Mouse (Mus musculus) forebrain, postnatal 0 days (tissue): ENCODE measurements around the gene Jakmip3. TPM values are rescaled to one million over a fixed set of nuclear protein-coding genes. Genes with fewer than 3 reads are reported as not detected.

Experiments
- ATAC-seq: fragments of 200-750 bp; cut with Nextera tagmentation; 2 replicates; pipeline ENCODE4 v1.8.0; 2017; ENCODE audit warnings: mild to moderate bottlenecking, moderate library complexity
- DNase-seq: peaks from one replicate; pipeline ENCODE4 v3.0.0-alpha.2; 2015
- H3K27ac ChIP-seq: fragments of 300-500 bp; sonication (generic); 2 replicates; pipeline ENCODE4 v1.5.1; 2014; ENCODE audit warnings: low read depth, mild to moderate bottlenecking, antibody characterized with exemption, low read length, moderate library complexity, mixed read lengths
- H3K27me3 ChIP-seq: fragments of 300-500 bp; sonication (generic); 2 replicates; pipeline ENCODE4 v1.6.1; 2014; ENCODE audit warnings: mild to moderate bottlenecking, low read length, mixed read lengths; ENCODE audit not compliant: insufficient read depth
- H3K36me3 ChIP-seq: fragments of 300-500 bp; sonication (generic); 2 replicates; pipeline ENCODE4 v1.6.1; 2014; ENCODE audit warnings: mild to moderate bottlenecking, moderate library complexity; ENCODE audit not compliant: insufficient read depth
- H3K4me1 ChIP-seq: fragments of 300-500 bp; sonication (generic); 2 replicates; pipeline ENCODE4 v1.6.1; 2014; ENCODE audit warnings: antibody characterized with exemption; ENCODE audit not compliant: insufficient read depth
- H3K4me2 ChIP-seq: fragments of 300-500 bp; sonication (generic); 2 replicates; pipeline ENCODE4 v1.6.1; 2014; ENCODE audit warnings: low read depth, mild to moderate bottlenecking, moderate library complexity
- H3K4me3 ChIP-seq: fragments of 300-500 bp; sonication (generic); 2 replicates; pipeline ENCODE4 v1.5.1; 2014; ENCODE audit warnings: low read depth, low read length, mixed read lengths
- H3K9ac ChIP-seq: fragments of 300-500 bp; sonication (generic); 2 replicates; pipeline ENCODE4 v1.6.1; 2014; ENCODE audit warnings: mild to moderate bottlenecking
- H3K9me3 ChIP-seq: fragments of 300-500 bp; sonication (generic); 2 replicates; pipeline ENCODE4 v1.6.1; 2016; ENCODE audit warnings: low read length
- CTCF ChIP-seq: sonication (generic); IDR thresholded peaks from 2 replicates; pipeline ENCODE4 v1.5.1; 2016; ENCODE audit warnings: antibody characterized with exemption, control low read depth, low read depth
- WGBS: fragments of 180-500 bp; shearing (Covaris S2); extraction: QIAGEN DNeasy Blood & Tissue Kit; methylation state at CpG from one replicate; pipeline ENCODE4 v1.1.7; 2014; 5-methylcytosine and 5-hydroxymethylcytosine counted together
- polyA plus RNA-seq: library from polyadenylated mRNA; unstranded; fragments of >200 nt; fragmentation: Nextera tagmentation; extraction: Ambion mirVana; gene quantifications from 2 replicates; pipeline ENCODE4 v1.2.1, GENCODE M21; 2015
- total RNA-seq: library from RNA; depleted of rRNA; stranded (reverse); fragments of >200 nt; gene quantifications from 2 replicates; pipeline ENCODE4 v1.2.3, GENCODE M21; 2014

Gene Jakmip3
- total and polyA plus RNA-seq, 2 experiments from 2014 or later = 5.7 to 13.9 TPM

- Histone ChIP-seq H3K4me2 (no peak overlapping the region), H3K27me3 (no peaks in the 10 kb centered on the region), H3K9ac (no peak overlapping the region), H3K36me3 (peaks cover 33% of the 10 kb centered on the region), H3K4me3 (no peak overlapping the region), H3K9me3 (no peaks in the 10 kb centered on the region), H3K27ac (0 out of 2 replicates have a peak overlapping the region, but pooled peaks have one; percentile 4), H3K4me1 (no peaks in the 10 kb centered on the region)
- no peak for TF ChIP-seq CTCF
- WGBS = 66% methylated on average over 3 of the region's 3 CpGs
- DNase-seq = no peak
- no peak for ATAC-seq
Measured at GRCm38 (mm10) chr7:139101826-139102225, 161.3 kb downstream of the Jakmip3 start.

GRCm38 (mm10) chr7:139103960-139104381 lies 163.4 kb downstream of the Jakmip3 start:
- WGBS = 52% methylated on average over 10 of the region's 10 CpGs

GRCm38 (mm10) chr7:139105076-139105475 lies 164.5 kb downstream of the Jakmip3 start:
- Histone ChIP-seq H3K4me2 (no peak overlapping the region), H3K36me3 (peaks cover 14% of the 10 kb centered on the region; the same call in 1 of the 2 replicates), H3K27me3 (no peaks in the 10 kb centered on the region), H3K27ac (no peak overlapping the region), H3K9ac (no peak overlapping the region), H3K4me3 (no peak overlapping the region), H3K9me3 (no peaks in the 10 kb centered on the region), H3K4me1 (no peaks in the 10 kb centered on the region)
- no peak for DNase-seq
- 89% methylated on average over 5 of the region's 5 CpGs for WGBS
- TF ChIP-seq CTCF = no peak
- no peak for ATAC-seq

More at GRCm38 (mm10) chr7:139103960-139104381, 163.4 kb downstream of the Jakmip3 start:
- ATAC-seq = no peak
- Histone ChIP-seq H3K4me3 (no peak overlapping the region), H3K36me3 (peaks cover 20% of the 10 kb centered on the region; the same call in 1 of the 2 replicates), H3K27me3 (no peaks in the 10 kb centered on the region), H3K9ac (no peak overlapping the region), H3K9me3 (no peaks in the 10 kb centered on the region), H3K4me1 (no peaks in the 10 kb centered on the region), H3K27ac (no peak overlapping the region), H3K4me2 (no peak overlapping the region)
- DNase-seq = no peak
- TF ChIP-seq CTCF = peak; percentile 51

GRCm38 (mm10) chr7:139105705-139106104 lies 165.2 kb downstream of the Jakmip3 start:
- no peak for TF ChIP-seq CTCF
- no peaks in the 10 kb centered on the region for H3K9me3 ChIP-seq

GRCm38 (mm10) chr7:139107908-139108650 lies 167.5 kb downstream of the Jakmip3 start:
- H3K27ac ChIP-seq = 0 out of 2 replicates have a peak overlapping the region, but pooled peaks have one; percentile 15
- no peak overlapping the region for H3K4me3 ChIP-seq
- H3K9ac ChIP-seq = no peak overlapping the region
- TF ChIP-seq CTCF = no peak
- ATAC-seq = peak; percentile 36; the same call in 1 of the 2 replicates
- no peaks in the 10 kb centered on the region for H3K4me1 ChIP-seq
- H3K9me3 ChIP-seq = no peaks in the 10 kb centered on the region
- 0 out of 2 replicates have a peak, but pooled peaks cover 2% of the 10 kb centered on the region for H3K36me3 ChIP-seq
- no peak for DNase-seq
- H3K27me3 ChIP-seq = no peaks in the 10 kb centered on the region
- WGBS = 72% methylated on average over 9 of the region's 9 CpGs
- H3K4me2 ChIP-seq = no peak overlapping the region

More at GRCm38 (mm10) chr7:139105705-139106104, 165.2 kb downstream of the Jakmip3 start:
- H3K36me3 ChIP-seq = peaks cover 9% of the 10 kb centered on the region; the same call in 1 of the 2 replicates
- 81% methylated on average over 7 of the region's 7 CpGs for WGBS
- H3K9ac ChIP-seq = no peak overlapping the region
- no peak for DNase-seq
- no peaks in the 10 kb centered on the region for H3K4me1 ChIP-seq
- no peak overlapping the region for H3K4me2 ChIP-seq
- no peak overlapping the region for H3K27ac ChIP-seq
- H3K27me3 ChIP-seq = no peaks in the 10 kb centered on the region
- no peak overlapping the region for H3K4me3 ChIP-seq
- ATAC-seq = no peak

GRCm38 (mm10) chr7:139119152-139119774 lies 178.7 kb downstream of the Jakmip3 start:
- Histone ChIP-seq H3K9me3 (no peaks in the 10 kb centered on the region), H3K27ac (no peak overlapping the region), H3K9ac (no peak overlapping the region), H3K27me3 (no peaks in the 10 kb centered on the region), H3K4me1 (no peaks in the 10 kb centered on the region), H3K36me3 (no peaks in the 10 kb centered on the region; the same call in 1 of the 2 replicates), H3K4me2 (no peak overlapping the region), H3K4me3 (no peak overlapping the region)
- DNase-seq (peak; percentile 91), ATAC-seq (peak; percentile 87)
- TF ChIP-seq CTCF = peak; percentile 96
- 41% methylated on average over 13 of the region's 13 CpGs for WGBS

GRCm38 (mm10) chr7:139119775-139120153 lies 179.2 kb downstream of the Jakmip3 start:
- no peak overlapping the region for H3K4me2 ChIP-seq
- H3K36me3 ChIP-seq = no peaks in the 10 kb centered on the region; the same call in 1 of the 2 replicates
- DNase-seq (no peak), ATAC-seq (peak; percentile 16)
- H3K4me1 ChIP-seq = no peaks in the 10 kb centered on the region
- no peak overlapping the region for H3K27ac ChIP-seq
- 70% methylated on average over 2 of the region's 2 CpGs for WGBS
- no peak overlapping the region for H3K4me3 ChIP-seq
- no peak overlapping the region for H3K9ac ChIP-seq
- H3K9me3 ChIP-seq = no peaks in the 10 kb centered on the region
- TF ChIP-seq CTCF = no peak
- H3K27me3 ChIP-seq = no peaks in the 10 kb centered on the region
